Mouse (Mus musculus) layer of hippocampus, postnatal 36 days (tissue): ENCODE data around the gene Idh3a. TPM values are rescaled to one million over a fixed set of nuclear protein-coding genes. Genes with fewer than 3 reads are reported as not detected.
"Not testable (repeated sequence)": the region's sequence is repeated elsewhere in the genome, so short reads cannot be mapped to it uniquely, and the experiment has no call there.

ENCODE experiments used
- DNase-seq, 2 experiments: peaks; one replicate each; pipeline ENCODE4 v3.0.0; 2022
- total RNA-seq, 2 experiments: library from RNA; stranded (reverse); gene quantifications; 2 replicates each; pipeline ENCODE4 v1.2.3; 2021

The Idh3a gene
- 100 to 1,000 TPM; 174 to 183 TPM for total RNA-seq

- DNase-seq: peak; percentile 97
These were observed at the start of gene Idh3a for GRCm38 (mm10) chr9:54586199-54587061. Gene Idh3a, plus strand, starts transcription at chr9:54586334.

DNA sequence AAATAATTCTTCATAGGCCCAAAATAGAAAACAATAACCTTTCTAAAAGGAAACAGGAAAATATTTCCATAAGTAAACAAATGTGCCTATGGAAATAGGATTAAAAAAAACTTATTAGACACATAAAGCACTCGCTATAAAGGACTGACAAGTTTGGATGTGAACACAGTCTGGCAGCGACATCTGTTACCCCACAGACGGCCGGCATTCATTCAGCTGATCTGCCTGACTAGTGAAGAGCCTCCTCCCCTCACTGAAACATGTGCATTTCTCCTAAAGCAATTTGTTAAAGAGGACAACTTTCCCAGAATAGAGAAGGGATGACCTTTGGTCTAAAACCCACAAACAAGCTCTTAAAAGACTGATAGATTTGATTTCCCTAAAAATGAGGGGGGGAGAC lies 49.1 kb upstream of the Idh3a start:
- DNase-seq: peak; percentile 74 to 81

GRCm38 (mm10) chr9:54537480-54537879 lies 48.7 kb upstream of the Idh3a start:
- DNase-seq: no peak

DNA sequence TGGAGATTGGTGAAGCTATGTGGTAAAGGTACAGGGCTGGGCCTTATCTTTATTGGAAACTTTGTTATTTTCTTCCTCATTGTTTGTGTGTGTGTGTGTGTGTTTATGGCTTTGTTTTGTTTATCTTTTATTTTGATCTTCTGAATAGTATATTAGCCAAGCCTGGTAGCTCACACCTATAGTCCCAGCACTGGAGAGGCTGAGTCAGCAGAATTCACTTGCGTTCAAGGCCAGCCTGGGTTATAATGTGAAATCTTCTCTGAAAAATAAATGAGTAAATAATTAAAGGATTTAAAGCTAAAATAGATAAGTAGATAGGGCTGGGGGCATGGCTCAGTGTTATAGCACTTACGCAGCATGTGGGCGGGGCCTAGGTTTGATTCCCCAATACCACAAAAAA lies 47.9 kb upstream of the Idh3a start:
- no peak for DNase-seq

GRCm38 (mm10) chr9:54538684-54539083 lies 47.5 kb upstream of the Idh3a start, which contains the start of gene Sh2d7:
Gene Sh2d7, plus strand, starts transcription at chr9:54538984.
- DNase-seq: no peak

- no peak for DNase-seq
These were observed 45.3 kb upstream of the Idh3a start for GRCm38 (mm10) chr9:54540801-54541200.

DNA sequence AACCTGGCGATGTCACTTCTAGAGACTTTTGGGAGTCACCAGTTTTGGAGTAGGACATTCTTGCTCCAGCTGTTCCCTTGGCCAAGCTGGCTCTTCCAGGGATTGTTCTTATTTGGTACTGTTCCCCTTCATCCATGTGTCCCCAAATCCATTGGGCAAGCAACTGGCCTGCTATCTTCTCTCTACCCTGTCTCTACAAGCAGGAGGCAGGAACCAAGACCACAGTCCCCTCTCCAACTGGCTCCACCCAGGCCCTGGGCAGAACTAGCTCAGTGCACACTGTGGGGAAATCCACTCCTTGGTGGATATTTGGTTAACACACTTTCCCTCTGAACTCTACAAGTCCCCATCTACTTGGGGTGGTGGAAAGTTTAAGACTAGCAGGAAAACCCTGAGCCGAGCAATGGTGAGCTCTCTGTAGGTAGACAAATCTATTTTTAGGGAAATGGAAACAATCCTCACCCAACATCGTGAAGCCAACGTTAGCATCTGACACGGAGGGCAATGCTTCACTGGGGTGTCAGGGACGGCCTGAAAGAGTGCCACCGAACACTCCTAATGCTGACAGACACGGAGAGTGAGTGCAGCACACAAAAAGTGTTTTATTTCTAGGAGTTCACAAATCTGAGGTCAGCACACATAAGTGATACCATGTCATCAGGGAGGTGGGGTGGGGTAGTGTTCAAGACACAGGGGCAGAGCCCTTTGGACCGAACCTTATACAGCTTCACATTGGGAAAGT lies 41.8 kb upstream of the Idh3a start:
- DNase-seq: no peak

GRCm38 (mm10) chr9:54544954-54545315 lies 41.2 kb upstream of the Idh3a start:
- DNase-seq: no peak

DNA sequence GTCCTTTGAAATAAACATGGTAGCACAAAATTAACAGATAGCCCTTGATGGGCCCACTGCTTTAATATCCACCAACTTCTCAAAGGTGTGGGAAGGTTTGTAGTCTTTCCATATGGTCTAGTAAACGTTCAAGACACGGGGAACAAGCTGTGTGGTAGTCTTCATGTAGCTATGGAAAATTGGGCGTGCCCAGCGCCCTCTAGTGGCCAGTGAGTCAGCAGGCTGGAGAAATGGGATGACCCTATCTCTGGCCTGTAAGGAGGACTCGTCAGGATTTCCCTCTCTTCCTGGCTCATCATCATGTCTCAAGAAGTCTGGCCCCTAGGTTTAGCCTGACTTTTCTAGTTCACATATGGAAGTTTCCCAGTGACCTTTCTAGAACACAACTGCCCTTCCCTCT lies 38.6 kb upstream of the Idh3a start:
- DNase-seq: no peak

- no peak for DNase-seq
These were observed 36.7 kb upstream of the Idh3a start for GRCm38 (mm10) chr9:54549433-54549832.

- peak in 1 of 2 experiments; percentile 14 for DNase-seq
These were observed 33.7 kb upstream of the Idh3a start for GRCm38 (mm10) chr9:54552409-54552808.

GRCm38 (mm10) chr9:54555044-54555443 lies 31.1 kb upstream of the Idh3a start:
- DNase-seq: no peak

DNA sequence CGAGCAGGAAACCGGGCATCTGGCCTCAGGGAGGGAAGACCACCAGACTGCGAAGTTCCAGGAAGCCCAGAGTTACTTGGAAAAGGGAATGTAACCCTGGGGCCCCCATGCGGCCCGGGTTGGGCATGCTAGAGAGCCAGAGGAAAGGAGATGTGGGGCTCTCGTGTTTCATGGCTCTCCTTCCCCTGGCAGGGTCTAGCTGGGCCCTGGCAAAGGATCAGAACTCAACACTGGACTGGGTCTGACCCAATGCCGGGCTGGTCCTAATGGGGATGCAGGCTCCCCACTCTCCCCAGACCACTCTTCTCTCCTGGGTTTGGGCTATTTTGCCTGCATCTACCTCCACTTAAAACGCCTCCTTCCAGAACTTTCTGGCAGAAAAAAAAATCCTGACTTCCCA lies 27.4 kb upstream of the Idh3a start:
- DNase-seq: no peak

GRCm38 (mm10) chr9:54559771-54560471 lies 26.2 kb upstream of the Idh3a start, which contains the start of gene Cib2:
Gene Cib2, minus strand, starts transcription at chr9:54560218.
- peak; percentile 58 to 63 for DNase-seq

DNA sequence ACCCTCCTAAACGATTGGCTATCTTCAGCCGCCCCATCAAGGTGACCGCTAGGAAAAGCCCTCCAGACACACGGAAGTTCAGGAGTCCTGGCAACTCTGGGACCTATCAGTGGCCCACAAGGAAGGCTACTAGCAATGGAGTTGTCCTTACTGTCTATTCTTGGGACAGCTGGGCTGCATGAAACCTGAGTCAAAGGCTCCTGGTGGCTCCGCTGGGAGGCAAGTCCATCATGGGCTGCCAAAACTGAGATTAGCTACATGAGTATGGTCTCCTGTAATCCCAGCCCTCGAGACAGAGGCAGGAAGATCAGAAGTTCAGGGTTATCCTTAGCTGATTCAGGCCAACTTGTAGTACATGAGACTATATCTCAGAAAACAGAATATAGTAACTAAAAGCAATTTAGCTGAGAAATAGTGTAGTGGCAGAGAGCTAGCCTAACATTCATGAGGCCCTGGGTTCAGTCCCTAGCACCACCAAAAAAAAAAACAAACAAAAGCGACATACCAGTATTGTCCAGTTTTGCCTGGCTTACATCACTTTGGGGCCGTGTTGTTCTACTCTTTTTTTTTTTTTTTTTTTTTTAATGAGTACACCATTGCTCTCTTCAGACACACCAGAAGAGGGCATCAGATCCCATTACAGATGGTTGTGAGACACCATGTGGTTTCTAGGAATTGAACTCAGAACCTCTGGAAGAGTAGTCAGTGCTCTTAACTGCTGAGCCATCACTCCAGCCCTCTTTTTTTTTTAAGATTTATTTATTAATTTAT lies 25.1 kb upstream of the Idh3a start:
- no peak for DNase-seq

GRCm38 (mm10) chr9:54566958-54567357 lies 19.2 kb upstream of the Idh3a start:
- DNase-seq: no peak

DNA sequence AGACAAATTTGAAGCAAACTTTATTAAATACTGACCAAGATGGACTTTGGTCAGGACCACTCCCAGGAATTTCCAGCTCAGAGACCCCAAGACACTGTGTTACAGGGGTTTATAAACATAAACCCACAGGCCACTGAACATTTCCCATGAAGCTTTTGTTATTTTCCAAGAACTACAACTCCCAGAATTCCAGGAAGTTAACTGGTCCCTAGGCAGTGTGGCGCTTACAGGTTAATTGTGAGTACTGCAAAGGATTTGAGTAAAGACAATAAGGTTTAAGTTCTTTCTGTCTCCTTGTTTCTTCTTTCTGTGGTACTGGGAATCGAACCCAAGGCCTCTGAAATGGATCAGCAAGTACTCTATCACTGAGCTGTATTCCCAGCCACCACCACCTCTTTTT lies 17.4 kb upstream of the Idh3a start:
- DNase-seq: no peak

DNA sequence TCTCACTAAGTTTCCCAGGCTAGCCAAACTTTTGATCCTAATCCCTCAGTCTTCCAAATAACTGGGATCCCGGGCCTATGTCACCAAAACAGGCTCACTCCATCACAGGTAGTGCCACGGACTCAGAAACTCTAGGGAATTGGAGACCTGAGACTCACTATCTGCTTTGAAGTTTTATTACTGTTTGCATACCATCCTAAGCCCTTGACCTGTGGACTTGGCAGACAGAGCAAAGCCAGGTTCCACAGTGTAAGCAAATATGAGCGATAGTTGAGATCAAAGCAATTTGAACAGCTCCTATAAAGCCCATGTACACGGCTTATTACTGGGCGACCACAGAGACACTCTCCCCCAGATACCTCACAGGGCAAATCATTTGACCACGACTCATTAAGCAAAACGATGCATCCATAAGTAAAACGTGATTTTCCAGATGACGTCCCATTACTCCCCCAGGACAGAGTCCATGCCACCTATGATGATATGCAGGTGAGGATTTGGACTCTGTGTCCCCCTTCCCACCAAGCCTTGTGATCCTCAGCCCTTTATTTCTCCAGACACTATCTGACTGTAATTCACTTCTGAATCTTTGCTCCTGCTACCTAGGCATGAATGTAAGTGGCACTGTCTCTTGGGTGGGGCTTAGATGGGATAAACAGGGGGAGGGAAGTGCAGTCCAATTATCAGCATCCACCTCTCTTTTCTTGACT lies 14.8 kb upstream of the Idh3a start:
- no peak for DNase-seq

DNA sequence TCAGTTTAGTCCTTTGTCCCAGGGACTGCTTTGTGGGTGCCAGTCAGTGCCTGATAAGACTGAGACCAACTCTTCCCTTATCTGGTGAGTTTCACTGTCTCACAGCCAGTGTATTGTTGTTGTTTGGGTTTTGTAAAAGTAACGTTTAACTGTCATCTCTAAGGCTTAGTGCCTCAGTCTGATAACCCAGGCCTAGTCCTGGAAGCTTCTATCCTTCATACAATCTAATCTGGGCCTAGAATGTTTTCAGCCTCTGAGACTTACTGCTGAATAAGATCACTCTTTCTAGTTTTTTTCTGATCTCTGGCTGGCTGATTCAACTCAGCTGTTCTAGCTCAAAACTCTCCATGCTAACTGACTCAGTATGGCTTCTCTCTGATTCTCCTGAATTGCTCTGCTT lies 2.4 kb upstream of the Idh3a start:
- no peak for DNase-seq

DNA sequence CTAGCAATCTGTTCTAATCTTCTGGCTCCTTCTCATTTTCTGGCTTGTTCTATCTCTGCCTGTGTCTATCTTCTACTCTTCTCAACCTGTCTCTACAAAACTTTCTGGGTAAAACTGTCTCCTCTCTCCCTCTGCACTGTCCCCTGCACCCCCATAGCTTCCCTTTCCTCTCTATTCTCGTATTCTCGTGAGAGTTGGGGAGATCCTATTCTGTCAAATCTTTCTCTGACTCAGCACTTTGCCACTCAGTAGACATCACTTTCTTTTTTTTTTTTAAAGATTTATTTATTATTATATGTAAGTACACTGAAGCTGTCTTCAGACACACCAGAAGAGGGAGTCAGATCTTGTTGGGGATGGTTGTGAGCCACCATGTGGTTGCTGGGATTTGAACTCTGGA lies 2.0 kb upstream of the Idh3a start:
- not testable (repeated sequence) for DNase-seq

DNA sequence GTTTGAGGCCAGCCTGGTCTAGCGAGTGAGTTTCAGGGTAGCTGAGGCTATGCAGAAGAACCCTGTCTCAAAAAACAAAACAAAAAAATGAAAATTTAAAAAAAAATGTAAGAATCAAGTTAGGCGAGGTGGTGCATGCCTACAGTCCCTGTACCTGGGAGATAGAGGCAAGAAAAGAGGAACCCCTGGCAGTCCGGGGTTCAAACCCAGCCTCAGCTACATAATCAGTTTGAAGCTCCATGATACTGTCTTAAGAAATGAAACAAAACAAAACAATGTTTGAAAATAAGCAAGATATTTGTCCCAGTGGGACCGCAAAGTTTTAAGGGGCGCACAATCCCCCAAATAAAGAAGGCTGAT lies 315 bp upstream of the Idh3a start:
- no peak for DNase-seq

DNA sequence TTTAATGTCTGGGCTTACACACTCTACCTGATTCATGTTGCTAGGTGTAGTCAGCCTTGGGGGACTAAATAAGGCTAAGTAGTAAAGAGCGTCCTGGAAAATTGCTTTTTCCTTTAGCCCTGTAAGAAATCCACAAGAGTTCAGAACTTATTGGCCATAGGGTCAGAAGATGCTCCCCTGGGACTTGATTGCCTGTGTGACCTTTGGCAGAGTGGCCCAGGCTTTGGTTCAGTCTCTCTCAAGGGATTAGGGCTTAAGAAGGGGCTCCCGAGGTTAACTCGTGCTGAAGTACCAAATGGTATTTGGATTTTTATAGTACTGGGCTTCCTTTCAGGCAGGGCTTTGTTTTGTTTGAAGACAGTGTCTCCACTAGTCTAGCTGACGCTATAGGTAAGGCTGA lies 1.7 kb downstream of the Idh3a start:
- DNase-seq: no peak
